Mouse (Mus musculus) brain, embryonic 14.5 days (tissue): Measurements from ENCODE around the gene Erich6. TPM values are rescaled to one million over a fixed set of nuclear protein-coding genes. Genes with fewer than 3 reads are reported as not detected.

ENCODE experiments used
- DNase-seq: peaks from one replicate; pipeline ENCODE4 v3.0.0-alpha.2; 2011; ENCODE audit warnings: low read depth
- CTCF ChIP-seq: fragments of 200-500 bp; IDR thresholded peaks from 2 replicates; pipeline ENCODE4 v1.5.1; 2012; ENCODE audit warnings: inconsistent platforms, mild to moderate bottlenecking, moderate library complexity, borderline replicate concordance; ENCODE audit not compliant: insufficient read depth, insufficient read length; ENCODE audit errors: extremely low read depth
- POLR2A ChIP-seq: fragments of 200-500 bp; IDR thresholded peaks from 2 replicates; pipeline ENCODE4 v1.6.1; 2012; ENCODE audit warnings: mild to moderate bottlenecking, inconsistent platforms, borderline replicate concordance; ENCODE audit not compliant: poor library complexity, insufficient read depth, insufficient read length, severe bottlenecking; ENCODE audit errors: extremely low read depth
- polyA plus RNA-seq: library from polyadenylated mRNA; depleted of rRNA; stranded (reverse); fragments of >200 nt; gene quantifications from 2 replicates; pipeline ENCODE4 v1.2.3, GENCODE M21; 2012; rRNA removed

Gene Erich6
- polyA plus RNA-seq, 1 experiment: 0.33 TPM

GRCm38 (mm10) chr3:58577506-58578050 is 59.4 kb downstream of the Erich6 start:
- DNase-seq: peak; percentile 42
- TF ChIP-seq CTCF (no peak), POLR2A (no peak)

DNA sequence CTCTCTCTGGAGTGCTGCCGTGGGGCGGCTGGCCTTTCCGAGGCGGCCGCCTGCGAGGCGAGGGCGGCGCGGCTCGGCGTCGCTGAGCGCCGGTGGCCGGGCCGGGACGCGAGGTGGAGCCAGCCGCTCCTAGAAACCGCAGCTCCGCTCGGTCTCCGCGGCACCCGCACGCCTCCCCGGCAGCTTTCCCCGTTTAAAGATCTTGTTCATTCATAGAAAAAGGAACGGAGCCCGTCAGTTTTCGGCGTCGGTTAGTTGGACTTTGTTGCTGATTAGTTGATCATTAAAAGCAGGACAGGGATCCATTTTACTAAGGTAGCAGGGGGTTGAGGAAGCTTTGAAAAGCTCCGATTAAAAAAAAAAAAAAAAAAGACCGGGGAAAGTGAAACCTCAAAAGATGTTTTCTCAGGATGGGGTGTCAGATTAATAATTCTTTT is 59.9 kb downstream of the Erich6 start:
- DNase-seq: peak; percentile 66
- 0 out of 2 replicates have a peak, but pooled peaks have one; percentile 2 for TF ChIP-seq CTCF
- TF ChIP-seq POLR2A: no peak

DNA sequence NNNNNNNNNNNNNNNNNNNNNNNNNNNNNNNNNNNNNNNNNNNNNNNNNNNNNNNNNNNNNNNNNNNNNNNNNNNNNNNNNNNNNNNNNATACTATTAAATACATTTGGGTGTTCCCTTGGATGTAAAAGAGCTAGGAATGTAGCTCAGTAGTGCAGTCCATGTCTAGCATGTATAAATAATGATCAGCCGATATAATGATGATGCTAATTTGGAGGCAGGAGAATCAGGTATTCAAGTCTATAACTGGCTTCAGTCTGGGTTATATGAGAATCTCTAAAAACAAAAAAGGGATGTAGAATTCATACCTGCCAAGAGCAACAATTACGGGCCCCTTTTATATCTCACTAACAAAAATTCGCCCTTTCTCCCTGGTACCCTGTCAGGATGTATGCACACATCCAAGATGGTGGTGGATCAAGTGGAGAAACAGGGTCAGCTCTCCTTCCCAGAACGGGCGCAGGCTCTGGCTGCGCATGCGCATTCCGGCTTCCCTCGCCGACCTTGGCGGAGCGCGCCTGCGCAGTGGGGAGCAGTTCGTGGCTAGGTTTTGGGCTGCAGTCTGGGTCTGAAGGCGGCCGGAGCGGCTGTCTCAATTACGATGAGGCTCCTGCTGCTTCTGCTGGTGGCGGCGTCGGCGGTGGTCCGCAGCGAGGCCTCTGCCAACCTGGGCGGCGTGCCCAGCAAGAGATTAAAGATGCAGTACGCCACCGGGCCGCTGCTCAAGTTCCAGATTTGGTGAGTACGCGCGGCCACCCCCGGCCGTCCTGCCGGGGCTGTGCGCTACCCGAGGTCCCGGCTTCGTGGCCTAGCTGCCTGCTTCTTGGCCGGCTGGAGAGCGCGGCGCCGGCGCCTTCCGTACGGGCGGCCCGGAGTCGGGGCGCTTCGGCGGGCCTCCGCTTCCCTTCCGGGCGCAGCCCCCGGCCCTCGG is 60.6 kb downstream of the Erich6 start, which contains the start of gene Selenot:
TSS of gene Selenot (plus strand) at position 500 of the 930 bp plus-strand sequence.
- DNase-seq: peak; percentile 98
- TF ChIP-seq CTCF: no peak
- peak; percentile 92; the same call in 1 of the 2 replicates for TF ChIP-seq POLR2A

DNA sequence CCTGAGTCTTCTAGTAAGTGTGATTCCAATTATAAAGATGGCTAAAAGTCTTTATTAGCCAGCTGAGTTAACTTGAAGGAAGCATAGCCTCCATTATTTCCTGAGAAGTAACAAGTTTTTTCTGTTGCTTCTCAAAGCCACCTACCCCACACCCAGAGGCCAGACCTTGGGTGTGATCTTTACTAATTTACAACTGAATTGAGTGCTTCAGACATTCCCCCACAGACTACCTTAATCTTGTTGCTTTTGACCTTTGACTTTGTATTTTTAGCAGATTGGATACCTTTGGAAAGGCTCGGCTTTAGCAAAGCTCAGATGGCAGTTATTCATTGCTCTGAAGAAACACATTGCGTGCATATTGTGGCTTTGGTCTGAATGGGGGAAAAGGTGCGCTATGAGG is 66.2 kb downstream of the Erich6 start:
- no peak for DNase-seq
- TF ChIP-seq POLR2A (no peak), CTCF (no peak)

Other genes with a start within 250 kb of the Erich6 start
- 14.0 and 19.6 TPM in 2 replicates for gene Tsc22d2, start 222.5 kb downstream of the Erich6 start, polyA plus RNA-seq
- gene Eif2a, start 111.4 kb downstream of the Erich6 start, polyA plus RNA-seq: 39.9 and 40.9 TPM in 2 replicates
- 30.4 and 32.7 TPM in 2 replicates for gene Serp1, start 111.3 kb downstream of the Erich6 start, polyA plus RNA-seq
- gene Selenot, start 60.6 kb downstream of the Erich6 start, polyA plus RNA-seq: 47.9 and 69.2 TPM in 2 replicates
- gene Siah2, start 55.2 kb upstream of the Erich6 start, polyA plus RNA-seq: 11.1 and 16.2 TPM in 2 replicates
- gene Mindy4b-ps, start 185.1 kb upstream of the Erich6 start, polyA plus RNA-seq: 0.08 and 0.11 TPM in 2 replicates
- gene Clrn1, start 248.1 kb upstream of the Erich6 start, polyA plus RNA-seq: 0.74 and 0.85 TPM in 2 replicates